In the genomic region with DNA sequence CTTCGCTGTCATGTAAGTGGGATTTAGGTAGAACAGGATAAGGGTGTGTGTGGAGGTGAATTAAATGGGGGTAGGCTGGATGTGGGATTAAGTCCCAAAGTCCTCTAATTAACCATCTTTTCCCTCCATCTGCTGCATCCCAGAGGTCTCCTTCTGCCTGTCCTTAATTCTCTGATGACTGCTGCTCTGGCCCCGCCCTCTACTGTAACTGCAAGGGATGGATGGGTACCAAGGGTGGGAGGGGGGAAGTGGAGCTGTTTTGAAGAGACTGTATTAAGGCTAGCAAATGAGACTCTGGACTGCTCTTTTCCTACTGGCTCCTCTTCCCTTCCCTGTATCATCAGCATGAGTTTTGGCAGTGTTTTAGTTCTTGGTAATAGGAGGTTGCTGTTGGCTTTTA, we compare ENCODE assay signal across 15 mouse cellular contexts. TPM values are rescaled to one million over a fixed set of nuclear protein-coding genes. Genes with fewer than 3 reads are reported as not detected.
A peak's percentile ranks its signal among the peaks of the same experiment; 100 is the strongest.
DNase-seq lines count a peak whose midpoint lies in the region; ATAC-seq lines count a peak whose summit lies in the region.
"Had no signal": no experiment of that assay in that cellular context is flagged by ENCODE, and none has a peak within 500 bp of the region (broad histone marks: within the 10 kb centered on the region; RNA-seq: fewer than 3 reads in every experiment).

No protein-coding gene starts in this region.

- DNase-seq in cerebellum, adult 18-20 months, result peak; percentile 57 to 68
- peak; percentile 72 for DNase-seq in brain, adult 2 months (ENCODE audit: low read depth, low spot score)
- DNase-seq in cerebellum, adult 9-10 months, result peak; percentile 78
- peak; percentile 60 to 73 for DNase-seq in cerebellum, postnatal 25 days
- DNase-seq in frontal cortex, postnatal 14 days (ENCODE audit: low spot score in 2 of 2), result no peak
- no peak for DNase-seq in right cerebral cortex, adult 2 months (ENCODE audit: low spot score in 2 of 2)
- DNase-seq: adrenal gland, postnatal 14 days; gastrocnemius, postnatal 10 days; heart, postnatal 36 days; kidney, adult 8-10 months had no signal

- ATAC-seq in cerebellum, adult (ENCODE audit: insufficient number of reproducible peaks, low FRiP score, low TSS enrichment), result no peak
- ATAC-seq in activated CD4-positive, CD25-positive, alpha-beta regulatory T cell, adult 4 months, result no peak
- ATAC-seq: forebrain, embryonic 14.5 days; intestine, postnatal 0 days had no signal

RNA-seq across cellular contexts. Expression of gene Cadm3, which starts 2.1 kb away (rescaled TPM):
- not detected for polyA plus RNA-seq in activated CD4-positive, CD25-positive, alpha-beta regulatory T cell, adult 4 months (2017; shearing (Covaris generic))

RNA-seq across cellular contexts. Expression of gene Aim2, which starts 18.9 kb away (rescaled TPM):
- 10 to 100 TPM; 40.0 to 50.8 TPM for polyA plus RNA-seq in activated CD4-positive, CD25-positive, alpha-beta regulatory T cell, adult 4 months (2017; shearing (Covaris generic))

RNA-seq across cellular contexts. Expression of gene Ackr1, which starts 36.1 kb away (rescaled TPM):
- not detected for polyA plus RNA-seq in activated CD4-positive, CD25-positive, alpha-beta regulatory T cell, adult 4 months (2017; shearing (Covaris generic))
- polyA plus RNA-seq: C2C12 had no signal

Comparison
In these comparisons a context has a peak if more than half of its experiments do, and no peak if none do; other contexts are left out.
1. DNase-seq: peak in cerebellum, adult 18-20 months (2 of 2), brain, adult 2 months (single experiment), cerebellum, adult 9-10 months (single experiment) and cerebellum, postnatal 25 days (2 of 2); none in frontal cortex, postnatal 14 days (0 of 2) and right cerebral cortex, adult 2 months (0 of 2).